Mouse (Mus musculus) large intestine, adult 2 months (tissue): Measurements from ENCODE around the gene Cdhr4. TPM values are rescaled to one million over a fixed set of nuclear protein-coding genes. Genes with fewer than 3 reads are reported as not detected.

Experiments used
- DNase-seq: peaks from one replicate; pipeline ENCODE4 v3.0.0-alpha.2; 2012; ENCODE audit warnings: low read depth, low spot score
- WGBS: fragments of 180-500 bp; shearing (Covaris S2); methylation state at CpG from one replicate; pipeline ENCODE4 v1.1.7; 2018; 5-methylcytosine and 5-hydroxymethylcytosine counted together
- polyA plus RNA-seq: library from polyadenylated mRNA; depleted of rRNA; stranded (reverse); fragments of >200 nt; gene quantifications from 2 replicates; pipeline ENCODE4 v1.2.3, GENCODE M21; 2012

Gene Cdhr4
- polyA plus RNA-seq, 1 experiment = 1.7 TPM

DNA sequence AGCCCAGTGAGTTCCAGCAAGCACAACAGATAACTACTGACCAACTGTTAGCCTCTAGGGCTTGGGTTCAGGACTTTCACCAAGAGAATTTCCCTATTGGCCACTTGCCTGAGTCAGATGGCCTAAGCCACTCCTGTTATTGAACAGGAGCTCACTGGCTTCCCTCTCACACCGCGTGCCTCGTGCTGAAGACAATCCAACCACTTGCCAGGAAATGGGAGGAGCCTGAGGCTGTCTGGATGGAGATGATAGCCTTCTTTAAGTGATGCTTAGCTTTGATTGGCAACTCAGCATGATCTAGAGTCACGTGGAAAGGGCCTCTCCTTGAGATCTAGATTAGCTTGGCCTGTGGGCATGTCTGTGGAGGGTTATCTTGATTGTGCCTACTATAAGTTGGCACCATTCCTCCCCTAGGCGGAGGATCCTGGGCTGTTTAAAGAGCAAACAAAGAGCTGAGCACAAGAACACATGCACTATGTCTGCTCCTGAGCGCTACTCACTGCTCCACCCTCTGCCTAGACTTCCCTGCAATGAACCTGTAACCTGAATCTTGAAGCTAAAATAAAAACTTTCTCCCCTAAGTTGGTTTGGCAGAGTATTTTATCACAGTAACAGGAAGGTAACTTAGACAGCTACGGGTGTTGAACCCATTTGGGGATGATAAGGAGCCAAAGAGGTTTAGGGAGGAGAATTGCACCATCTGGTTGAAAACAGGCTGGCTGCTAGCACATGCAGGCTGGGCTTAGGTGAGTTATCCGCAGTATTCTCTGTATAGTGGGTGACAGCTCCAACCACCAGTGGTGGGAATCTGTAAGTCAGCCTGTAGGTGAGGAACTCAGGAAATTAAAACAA, 20.4 kb upstream of the Cdhr4 start:
- 44% methylated on average over 8 of the region's 8 CpGs for WGBS
- DNase-seq = peak; percentile 21

DNA sequence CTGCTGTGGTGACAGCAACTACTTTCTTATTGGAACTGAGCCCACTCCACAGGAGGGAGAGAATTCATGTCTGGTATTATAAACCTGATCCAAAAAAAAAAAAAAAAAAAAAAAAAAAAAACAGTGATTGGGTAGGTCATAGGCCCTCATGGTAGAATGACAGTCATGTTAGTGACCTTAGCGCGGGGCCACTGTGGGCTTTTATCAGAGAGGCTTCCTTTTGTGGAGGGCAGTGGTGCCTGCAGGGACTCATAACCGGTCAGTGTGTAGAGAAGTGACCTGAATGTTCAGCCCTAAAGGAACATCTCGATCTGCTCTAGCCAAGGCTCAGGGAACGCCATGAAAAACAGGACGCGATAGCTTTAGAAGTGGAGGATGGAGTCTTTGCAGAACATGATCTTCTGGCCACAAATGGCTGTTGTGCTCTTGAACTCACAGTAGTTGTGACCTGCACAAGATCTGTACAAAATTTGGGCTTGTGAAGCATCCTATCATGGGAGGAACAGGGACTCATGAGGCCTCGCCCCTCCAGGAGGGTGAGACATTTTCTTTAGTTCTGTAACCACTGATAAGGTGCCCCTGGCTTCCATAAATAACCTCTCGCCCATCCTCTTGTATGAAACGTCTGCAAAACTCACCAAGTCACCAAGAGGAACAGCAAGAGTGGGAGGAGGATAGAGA, 17.7 kb upstream of the Cdhr4 start:
- DNase-seq = no peak
- WGBS = 78% methylated on average over 10 of the region's 10 CpGs

DNA sequence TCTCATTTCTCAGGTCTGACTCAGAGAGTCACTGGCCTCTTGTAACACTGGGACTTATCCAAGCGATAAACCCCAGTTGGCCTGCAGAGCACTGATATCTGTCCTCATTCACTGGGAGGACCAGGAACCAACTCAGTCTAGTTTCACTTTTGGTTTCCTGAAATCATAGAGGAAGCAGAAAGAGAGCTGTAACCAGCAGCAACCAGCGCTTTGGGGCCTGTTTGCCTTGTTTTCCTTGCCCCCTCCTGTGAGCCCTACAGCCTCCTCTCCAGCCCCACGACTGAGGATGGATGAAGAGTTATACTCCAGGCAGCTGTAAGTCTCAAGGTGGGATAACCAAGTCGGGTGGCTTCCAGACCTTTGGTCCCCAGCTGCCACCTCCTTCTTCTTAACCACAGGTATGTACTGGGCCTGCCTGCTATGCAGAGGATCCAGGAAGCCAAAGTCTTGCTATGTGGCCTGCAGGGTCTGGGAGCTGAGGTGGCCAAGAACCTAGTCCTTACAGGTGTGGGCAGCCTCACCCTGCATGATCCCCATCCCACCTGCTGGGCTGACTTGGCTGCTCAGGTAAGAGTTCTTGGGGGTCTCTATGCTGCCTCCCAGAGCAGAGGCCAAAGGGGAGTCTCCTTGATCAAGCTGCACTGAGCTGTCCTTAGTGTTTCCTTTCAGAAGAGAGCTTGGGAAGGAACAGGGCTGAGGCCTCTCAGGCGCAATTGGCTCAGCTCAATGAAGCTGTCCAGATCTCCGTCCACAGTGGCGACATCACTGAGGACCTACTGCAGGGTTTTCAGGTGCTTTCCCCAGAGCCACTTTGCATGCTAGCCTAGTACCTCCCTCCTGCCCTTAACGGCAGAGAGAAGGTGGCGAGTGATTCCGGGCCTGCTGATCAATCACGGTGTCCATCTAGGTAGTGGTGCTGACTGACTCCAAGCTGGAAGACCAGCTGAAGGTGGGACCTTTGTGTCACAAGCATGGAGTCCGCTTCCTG, 16.6 kb upstream of the Cdhr4 start, which contains the start of gene Uba7:
Uba7 (plus strand) TSS at position 107 of the 988 bp plus-strand sequence.
- WGBS = 54% methylated on average over 12 of the region's 12 CpGs

DNA sequence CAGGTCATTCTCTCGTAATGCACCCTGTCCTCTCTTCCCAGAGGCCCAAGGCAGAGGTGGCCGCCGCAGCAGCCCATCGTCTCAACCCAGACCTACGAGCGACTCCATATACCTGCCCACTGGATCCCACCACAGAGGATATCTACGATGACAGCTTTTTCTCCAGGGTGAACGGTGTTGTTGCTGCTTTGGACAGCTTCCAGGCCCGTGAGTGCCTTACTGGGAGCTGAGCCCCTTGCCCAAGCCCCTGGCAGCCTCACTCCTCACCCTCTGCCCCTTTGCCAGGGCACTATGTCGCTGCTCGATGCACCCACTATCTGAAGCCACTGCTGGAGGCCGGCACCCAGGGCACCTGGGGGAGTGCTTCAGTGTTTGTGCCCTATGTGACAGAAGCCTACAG, 13.5 kb upstream of the Cdhr4 start:
- WGBS = 94% methylated on average over 12 of the region's 12 CpGs
- DNase-seq = no peak

More for the DNA sequence above, 16.6 kb upstream of the Cdhr4 start, which contains the start of gene Uba7:
- DNase-seq = peak; percentile 83

DNA sequence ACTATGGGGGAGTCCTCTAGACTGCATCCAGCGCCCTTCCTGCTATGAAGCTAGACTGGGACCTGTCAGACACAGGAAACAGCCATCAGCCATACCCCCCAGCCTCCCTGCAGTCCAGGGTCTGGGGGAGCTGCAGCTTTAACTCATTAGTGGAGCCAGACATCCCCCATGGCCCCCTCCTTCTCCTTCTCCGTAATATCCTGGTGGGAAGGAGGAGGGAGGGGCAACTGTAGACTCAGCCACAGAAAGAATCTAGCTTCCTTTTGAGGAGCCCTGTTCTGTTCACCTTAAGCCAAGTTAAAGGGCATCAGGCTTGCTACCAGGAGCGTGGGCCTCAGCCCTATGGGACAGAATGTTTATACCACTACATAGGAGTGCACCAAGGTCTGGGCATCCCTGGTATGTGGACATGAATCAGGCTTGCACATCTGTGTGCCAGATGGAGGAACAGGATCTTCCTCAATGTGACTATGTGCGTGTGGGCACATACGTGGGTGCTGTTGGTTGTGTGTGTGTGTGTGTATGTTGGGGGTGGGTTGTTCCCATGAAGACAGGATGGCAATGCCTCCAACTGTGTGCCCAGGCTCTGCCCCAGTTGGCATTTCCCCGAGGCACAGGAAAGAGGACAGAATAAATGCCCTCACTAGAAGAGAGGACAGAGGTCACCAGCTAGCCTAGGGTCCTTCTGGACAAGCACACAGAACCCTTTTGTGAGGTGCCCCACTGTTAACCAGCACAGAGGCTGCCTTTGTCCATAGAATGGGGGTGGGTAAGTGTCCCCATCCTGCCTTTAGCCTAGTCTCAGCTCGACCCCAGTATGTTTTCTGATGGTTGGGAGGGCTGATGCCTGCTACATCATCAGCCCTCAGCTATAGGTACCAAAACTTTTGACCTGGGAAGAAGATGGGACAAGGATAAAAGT, 10.4 kb upstream of the Cdhr4 start:
- 62% methylated on average over 7 of the region's 7 CpGs for WGBS
- no peak for DNase-seq

DNA sequence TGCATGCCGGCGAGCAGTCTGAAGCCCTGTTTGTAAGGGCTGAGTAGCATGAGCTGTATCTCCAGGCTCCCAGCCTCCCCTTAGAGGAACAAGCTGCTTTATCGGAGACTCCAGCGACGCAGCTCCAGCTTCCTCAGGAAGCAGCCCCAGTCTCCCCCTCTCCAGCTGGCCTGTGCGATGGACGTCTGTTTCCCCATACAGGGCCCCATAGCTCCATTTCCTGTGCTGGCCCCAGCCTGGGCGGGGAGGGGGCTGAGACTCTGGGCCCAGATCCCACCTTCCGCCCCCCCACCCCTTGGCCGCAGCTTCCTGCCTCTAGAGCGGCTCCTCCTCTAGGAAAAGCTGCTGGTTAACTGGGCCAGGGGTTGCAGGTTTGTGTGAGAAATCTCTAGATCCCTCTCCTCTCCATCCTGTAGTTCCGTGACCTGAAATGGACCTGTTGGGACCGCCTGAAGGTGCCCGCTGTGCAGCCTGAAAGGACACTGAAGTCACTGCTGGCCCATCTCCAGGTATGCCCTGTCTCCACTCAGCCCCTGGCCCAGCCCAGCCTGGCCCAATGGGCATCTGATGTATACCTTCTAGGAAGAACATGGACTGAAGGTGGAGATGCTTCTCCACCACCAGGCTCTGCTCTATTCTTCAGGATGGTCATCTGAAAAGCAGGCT, 9.5 kb upstream of the Cdhr4 start, which contains the start of gene Gm20661:
Gm20661 (plus strand) TSS at position 378 of the 666 bp plus-strand sequence.
- 64% methylated on average over 14 of the region's 14 CpGs for WGBS
- DNase-seq = no peak

DNA sequence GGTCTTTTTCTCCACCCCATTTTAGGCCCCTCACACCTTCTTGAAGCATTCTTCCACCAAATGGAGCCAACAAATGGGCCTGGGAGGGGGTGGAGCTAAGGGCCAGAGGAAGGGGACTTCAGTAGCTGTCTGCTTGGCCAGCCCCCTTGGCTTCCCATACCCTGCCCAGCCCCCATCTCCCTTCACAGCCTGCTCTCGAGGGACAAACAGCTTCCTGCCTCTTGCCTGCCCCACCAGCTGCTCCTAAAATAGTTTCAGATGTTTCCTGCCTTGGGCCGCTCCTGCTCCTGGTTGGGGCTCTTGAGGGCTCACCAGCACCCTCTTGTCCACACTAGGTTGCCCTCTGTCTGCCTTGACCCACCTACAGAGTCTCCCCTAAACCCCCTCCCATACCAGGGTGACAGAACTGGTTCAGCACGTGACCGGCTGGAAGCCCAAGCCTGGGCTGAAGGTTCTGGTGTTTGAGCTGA, 8.8 kb upstream of the Cdhr4 start:
- DNase-seq = no peak
- 52% methylated on average over 4 of the region's 4 CpGs for WGBS

DNA sequence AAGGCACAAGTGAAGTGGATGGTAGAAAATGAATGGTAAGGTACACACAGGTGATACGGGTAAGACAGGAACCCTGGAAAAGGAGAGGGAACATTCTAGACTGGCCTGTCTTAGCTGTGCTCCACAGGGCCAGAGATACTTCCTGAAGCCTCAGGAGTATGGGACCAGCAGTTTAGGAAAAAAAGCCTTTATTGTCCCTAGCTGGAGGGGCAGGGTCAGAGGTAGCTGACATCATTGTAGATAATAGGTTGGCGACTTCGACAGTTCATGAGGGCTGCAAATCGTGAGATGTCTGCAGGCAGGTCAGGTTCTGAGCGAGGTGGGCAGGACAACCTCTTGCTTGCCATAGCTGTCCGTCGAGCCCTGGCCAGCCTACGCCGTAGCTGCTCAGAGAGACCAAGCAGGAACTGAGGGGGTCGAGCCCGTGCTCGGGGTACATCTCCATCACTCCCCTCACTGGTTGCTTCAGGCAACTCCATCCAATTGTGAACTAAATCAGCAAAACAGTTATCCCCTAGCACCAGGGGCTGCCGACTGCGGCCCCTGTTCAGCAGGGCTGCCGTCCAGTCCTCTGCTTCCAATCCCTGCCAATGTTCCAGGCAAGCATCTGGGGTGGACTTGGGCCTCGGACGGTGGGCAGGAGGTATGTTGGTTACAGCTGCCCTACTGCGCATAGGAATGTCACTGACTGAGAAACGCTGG, 8.1 kb upstream of the Cdhr4 start:
- DNase-seq = no peak
- WGBS = 67% methylated on average over 19 of the region's 19 CpGs

DNA sequence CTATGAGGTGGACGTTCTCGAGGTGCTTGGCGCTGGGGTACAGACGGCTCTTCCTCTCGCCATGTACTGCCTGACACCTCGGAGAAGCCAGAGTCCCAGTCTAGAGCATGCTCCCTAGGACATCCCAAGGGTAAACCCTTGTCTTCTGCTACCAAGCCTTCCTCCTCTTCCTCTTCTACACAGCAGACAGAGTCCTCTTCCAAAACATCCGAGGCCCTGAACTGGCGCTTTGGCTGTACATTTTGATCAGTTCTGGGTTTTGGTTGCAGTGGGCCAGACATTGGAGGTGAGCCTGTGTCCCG, 7.6 kb upstream of the Cdhr4 start:
- 69% methylated on average over 9 of the region's 9 CpGs for WGBS

DNA sequence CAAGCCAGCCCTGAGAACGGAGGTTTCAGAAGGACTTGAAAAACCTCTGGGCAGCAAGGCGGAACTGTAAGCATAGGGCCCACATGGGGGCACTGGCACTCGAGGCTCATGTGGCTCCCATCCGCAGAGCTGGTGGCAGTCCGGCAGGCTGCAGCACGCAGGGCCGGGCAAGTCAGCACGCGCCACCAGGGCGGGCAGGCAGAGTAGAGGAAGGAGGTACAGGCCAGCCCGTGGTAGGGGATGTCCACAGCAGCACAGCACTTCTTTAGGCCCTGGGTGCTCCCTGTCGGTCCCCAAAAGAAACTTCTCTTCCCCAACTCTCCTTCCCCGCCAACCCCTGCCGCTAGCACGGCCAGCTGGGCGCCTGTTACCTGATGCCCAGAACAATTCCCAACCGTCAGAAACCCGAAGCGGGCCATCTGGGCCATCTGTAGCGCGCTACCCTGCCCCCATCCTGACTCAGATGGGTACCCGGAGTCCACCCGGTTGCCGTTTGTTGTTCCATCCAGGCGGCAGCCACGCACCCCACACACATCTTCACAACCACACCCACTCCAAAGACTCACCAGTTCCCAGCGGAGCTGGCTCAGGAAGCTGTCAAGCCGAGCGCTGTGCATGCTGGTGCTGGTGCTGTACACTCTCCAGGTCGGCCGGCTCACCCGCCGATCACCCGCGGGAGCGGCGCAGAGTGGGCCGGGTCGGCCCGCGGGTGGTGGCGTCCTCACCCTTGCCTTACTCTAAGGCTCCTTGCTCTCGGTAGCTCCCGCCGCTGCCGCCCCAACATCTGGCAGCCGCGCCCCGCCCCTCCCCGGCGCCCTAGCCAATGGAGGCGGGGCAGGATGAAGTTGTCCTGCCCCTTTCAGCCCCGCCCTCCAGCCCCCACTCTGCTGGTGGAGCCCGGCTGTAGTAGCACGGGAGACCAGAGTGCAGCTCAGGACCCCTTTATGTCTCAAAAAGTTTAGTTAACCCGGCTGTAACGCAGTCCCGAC, 6.9 kb upstream of the Cdhr4 start, which contains the start of gene Inka1:
Inka1 (minus strand) TSS at position 749 of the 989 bp plus-strand sequence.
- WGBS = 3% methylated on average over 58 of the region's 58 CpGs
- DNase-seq = no peak

More for the DNA sequence above, 7.6 kb upstream of the Cdhr4 start:
- no peak for DNase-seq

DNA sequence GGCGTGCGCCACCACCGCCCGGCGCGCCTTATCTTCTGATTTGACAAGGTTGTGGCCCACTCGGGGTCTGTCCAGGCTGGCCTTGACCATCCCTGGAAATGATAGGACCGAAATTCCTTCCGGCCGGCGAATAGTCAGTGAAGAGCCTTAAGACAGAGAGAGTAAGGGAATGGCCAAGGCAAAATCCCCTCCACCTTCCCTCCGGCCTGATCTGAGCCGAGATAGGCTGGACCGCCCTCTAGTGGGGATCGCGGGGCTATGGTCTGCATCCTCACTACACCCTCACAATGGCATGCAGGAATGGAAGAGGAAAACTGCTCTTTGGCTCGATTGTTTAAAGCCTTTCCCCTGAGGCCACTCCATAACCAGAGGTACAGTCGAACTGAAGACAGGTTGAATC, 5.9 kb upstream of the Cdhr4 start:
- 3% methylated on average over 18 of the region's 18 CpGs for WGBS
- no peak for DNase-seq

DNA sequence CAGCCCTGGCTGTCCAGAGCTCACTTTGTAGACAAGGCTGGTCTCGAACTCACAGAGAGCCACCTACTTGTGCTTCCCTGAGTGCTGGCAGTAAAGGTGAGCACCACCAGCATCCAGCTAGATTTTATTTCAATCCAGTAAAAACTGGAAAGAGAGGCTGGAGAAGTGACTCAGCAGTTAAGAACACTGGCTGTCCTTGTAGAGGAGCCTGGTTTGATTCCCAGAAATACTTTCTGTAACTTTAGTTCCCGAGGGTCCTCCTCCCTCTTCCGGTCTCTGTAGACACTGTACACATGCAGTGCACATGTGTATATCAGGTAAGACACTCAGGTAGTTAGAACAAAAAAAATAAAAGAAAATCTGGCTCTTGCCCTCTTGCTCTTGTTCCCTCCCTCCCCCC, 4.3 kb upstream of the Cdhr4 start:
- no peak for DNase-seq
- 50% methylated on average over 3 of the region's 3 CpGs for WGBS

DNA sequence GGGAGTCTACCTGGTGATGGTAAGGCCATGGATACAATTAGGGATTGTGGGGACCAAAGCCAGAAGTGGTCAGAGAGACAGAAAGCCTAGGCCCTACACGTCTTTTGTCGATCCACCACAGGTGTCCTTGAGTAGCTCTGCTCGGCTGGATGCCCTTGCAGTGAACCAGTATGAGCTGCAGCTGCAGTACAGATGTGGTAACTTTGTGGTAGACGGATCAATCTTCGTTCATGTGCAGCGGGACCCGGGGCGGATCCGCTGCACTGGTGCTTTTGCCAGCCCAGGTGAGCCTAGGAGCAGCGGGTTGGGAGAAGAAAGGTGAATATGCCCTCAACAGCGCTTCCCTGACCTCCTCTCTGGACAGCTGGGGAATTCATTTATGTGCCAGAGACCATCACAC, 716 bp downstream of the Cdhr4 start:
- WGBS = 90% methylated on average over 11 of the region's 11 CpGs
- no peak for DNase-seq

DNA sequence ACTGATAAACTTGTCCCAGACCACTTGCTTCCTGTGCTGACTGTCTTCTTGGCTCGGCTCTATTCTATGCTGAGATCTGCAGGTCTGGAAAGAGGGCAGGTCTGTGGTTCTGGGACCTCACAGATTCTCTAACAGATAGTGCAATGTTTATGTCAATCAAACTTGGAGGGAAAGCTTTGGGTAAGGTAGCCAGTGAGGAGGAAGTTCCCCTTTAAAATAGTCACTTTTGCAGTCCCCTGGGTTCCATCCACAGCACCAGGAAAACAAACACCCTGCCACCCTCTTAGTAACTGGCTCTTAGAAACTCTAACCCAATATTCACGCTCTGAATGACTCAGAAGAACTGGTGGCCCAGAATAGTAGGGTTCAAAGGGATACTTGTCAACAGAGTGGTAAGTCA, 2.2 kb downstream of the Cdhr4 start:
- WGBS = 62% methylated on average over 2 of the region's 2 CpGs
- DNase-seq = no peak

DNA sequence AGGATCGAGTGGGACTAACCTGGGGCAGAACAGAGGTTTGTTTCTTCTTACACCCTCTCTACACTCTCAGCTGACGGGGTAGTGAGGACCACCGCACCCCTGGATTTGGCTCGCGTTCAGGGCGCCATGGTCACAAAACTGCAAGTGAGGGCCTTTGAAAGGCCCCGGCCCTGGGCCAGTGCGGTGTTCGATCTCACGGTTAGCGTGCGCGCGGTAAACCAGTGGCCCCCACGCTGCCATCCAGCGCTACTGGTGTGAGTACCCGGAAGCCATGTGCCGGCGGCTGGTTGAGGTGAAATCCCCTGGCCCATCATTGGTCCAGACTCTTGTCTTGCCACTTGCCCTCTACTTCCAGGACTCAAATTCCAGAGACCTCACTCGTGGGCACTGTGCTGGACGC, 3.2 kb downstream of the Cdhr4 start:
- 92% methylated on average over 21 of the region's 21 CpGs for WGBS
- no peak for DNase-seq

DNA sequence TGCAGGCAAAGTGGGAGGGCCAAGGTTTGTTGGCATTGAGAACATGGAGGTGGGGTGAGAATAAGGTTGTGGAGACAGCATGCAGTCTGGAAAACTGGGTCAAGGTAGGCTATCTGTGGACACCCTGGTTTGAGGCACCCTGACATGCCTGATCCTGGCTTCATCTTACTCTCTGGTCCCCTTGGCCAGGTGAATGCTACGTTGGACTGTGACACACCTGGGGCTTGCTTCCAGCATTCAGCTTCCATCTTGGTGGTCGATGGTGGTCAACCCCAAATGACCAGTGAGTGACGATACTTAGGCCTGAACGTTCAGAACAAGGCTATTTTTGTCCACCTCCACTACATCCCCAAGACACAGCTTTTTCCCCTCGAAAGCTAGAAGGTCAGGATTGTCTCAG, 3.8 kb downstream of the Cdhr4 start, which contains the start of gene Gm20662:
Gm20662 (plus strand) TSS at position 301 of the 400 bp plus-strand sequence.
- 92% methylated on average over 5 of the region's 5 CpGs for WGBS
- no peak for DNase-seq
